Mouse (Mus musculus) lung, postnatal 0 days (tissue): Measurements from ENCODE around the gene Ythdc1. TPM values are rescaled to one million over a fixed set of nuclear protein-coding genes. Genes with fewer than 3 reads are reported as not detected.
"Not testable (repeated sequence)": the region's sequence is repeated elsewhere in the genome, so short reads cannot be mapped to it uniquely, and the experiment has no call there.

Source experiments
- ATAC-seq: fragments of 200-750 bp; cut with Nextera tagmentation; 2 replicates; pipeline ENCODE4 v1.8.0; 2017; ENCODE audit warnings: moderate library complexity
- DNase-seq: peaks from one replicate; pipeline ENCODE4 v3.0.0-alpha.2; 2016; ENCODE audit warnings: low spot score
- H3K27ac ChIP-seq: fragments of 300-500 bp; sonication (generic); 2 replicates; pipeline ENCODE4 v1.5.1; 2014; ENCODE audit warnings: antibody characterized with exemption, mild to moderate bottlenecking, low read length, mixed read lengths
- H3K27me3 ChIP-seq: fragments of 300-500 bp; sonication (generic); replicated peaks from 2 replicates; pipeline ENCODE4 v1.6.1; 2014; ENCODE audit warnings: low read length, mixed read lengths; ENCODE audit not compliant: insufficient read depth
- H3K36me3 ChIP-seq: fragments of 300-500 bp; sonication (generic); 2 replicates; pipeline ENCODE4 v1.6.1; 2014; ENCODE audit warnings: low read length, mixed read lengths; ENCODE audit not compliant: insufficient read depth
- H3K4me1 ChIP-seq: fragments of 300-500 bp; sonication (generic); 2 replicates; pipeline ENCODE4 v1.6.1; 2014; ENCODE audit warnings: antibody characterized with exemption, low read depth, low read length, mixed read lengths; ENCODE audit not compliant: insufficient read depth
- H3K4me2 ChIP-seq: fragments of 300-500 bp; sonication (generic); replicated peaks from 2 replicates; pipeline ENCODE4 v1.6.1; 2014; ENCODE audit warnings: low read depth, mild to moderate bottlenecking, low read length, moderate library complexity, mixed read lengths
- H3K4me3 ChIP-seq: fragments of 300-500 bp; sonication (generic); 2 replicates; pipeline ENCODE4 v1.5.1; 2014; ENCODE audit warnings: low read depth, low read length
- H3K9ac ChIP-seq: fragments of 300-500 bp; sonication (generic); replicated peaks from 2 replicates; pipeline ENCODE4 v1.6.1; 2014; ENCODE audit warnings: low read depth, mild to moderate bottlenecking
- H3K9me3 ChIP-seq: fragments of 300-500 bp; sonication (generic); 2 replicates; pipeline ENCODE4 v1.6.1; 2016; ENCODE audit warnings: low read length, mixed read lengths
- CTCF ChIP-seq: IDR thresholded peaks from 2 replicates; pipeline ENCODE4 v1.5.1; 2016; ENCODE audit warnings: antibody characterized with exemption, mild to moderate bottlenecking
- EP300 ChIP-seq: IDR thresholded peaks from 2 replicates; pipeline ENCODE4 v1.6.1; 2016; ENCODE audit warnings: antibody characterized with exemption, mild to moderate bottlenecking, control low read depth
- WGBS: fragments of 180-500 bp; shearing (Covaris S2); extraction: QIAGEN DNeasy Blood & Tissue Kit; methylation state at CpG from one replicate; pipeline ENCODE4 v1.1.7; 2014; 5-methylcytosine and 5-hydroxymethylcytosine counted together
- polyA plus RNA-seq: library from polyadenylated mRNA; unstranded; fragments of >200 nt; fragmentation: Nextera tagmentation; extraction: Ambion mirVana; gene quantifications from 2 replicates; pipeline ENCODE4 v1.2.1, GENCODE M21; 2015

The Ythdc1 gene
- polyA plus RNA-seq, 1 experiment from 2014 or later: 26.1 TPM

DNA sequence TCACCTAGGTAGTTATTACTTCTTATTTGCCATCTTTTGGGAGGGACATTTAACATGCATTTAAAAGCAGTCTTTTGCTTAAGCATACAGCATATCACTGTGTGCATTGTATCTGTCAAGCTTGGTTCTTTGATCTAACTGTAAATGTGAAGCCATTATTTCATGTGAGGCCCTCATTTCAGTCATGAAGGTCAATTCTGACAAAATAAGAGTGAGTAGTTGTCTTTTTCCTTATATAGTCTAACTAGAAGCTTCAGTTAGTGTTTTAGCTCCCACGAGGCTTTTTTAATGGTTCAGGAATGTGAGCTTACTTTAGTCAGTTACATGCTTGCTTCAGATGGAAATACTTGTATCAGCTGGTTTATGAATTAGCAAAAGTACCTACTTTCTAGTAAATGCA is 34.1 kb downstream of the Ythdc1 start:
- Histone ChIP-seq H3K4me1 (no peaks in the 10 kb centered on the region), H3K4me2 (no peak overlapping the region), H3K27me3 (no peaks in the 10 kb centered on the region), H3K36me3 (peaks cover 10% of the 10 kb centered on the region), H3K4me3 (no peak overlapping the region), H3K27ac (no peak overlapping the region), H3K9ac (no peak overlapping the region), H3K9me3 (no peaks in the 10 kb centered on the region)
- 76% methylated on average over 1 of the region's 1 CpGs for WGBS
- no peak for TF ChIP-seq EP300
- TF ChIP-seq CTCF: no peak
- ATAC-seq: no peak
- no peak for DNase-seq

DNA sequence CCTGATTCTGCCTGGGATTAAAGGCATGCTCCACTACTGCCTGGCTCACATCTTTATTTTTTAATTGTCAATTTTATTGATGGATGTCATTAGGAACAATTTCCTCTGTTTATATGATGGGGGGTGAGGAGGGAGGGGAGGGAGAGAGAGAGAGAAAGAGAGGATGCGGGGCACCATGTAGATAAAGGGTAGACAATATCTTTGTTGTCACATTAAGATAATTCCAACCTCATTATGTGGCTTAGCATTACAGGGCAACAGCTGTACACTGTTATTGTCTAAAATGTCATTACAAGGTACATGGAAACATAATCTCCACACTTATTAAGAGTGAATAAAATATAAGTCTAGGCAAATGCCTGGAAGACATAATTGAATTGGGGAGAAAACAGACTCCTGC is 35.5 kb downstream of the Ythdc1 start:
- no peaks in the 10 kb centered on the region for H3K27me3 ChIP-seq
- ATAC-seq: no peak
- H3K36me3 ChIP-seq: peaks cover 10% of the 10 kb centered on the region
- DNase-seq: no peak
- no peak overlapping the region for H3K27ac ChIP-seq
- H3K4me3 ChIP-seq: no peak overlapping the region
- no peak overlapping the region for H3K9ac ChIP-seq
- no peak overlapping the region for H3K4me2 ChIP-seq
- TF ChIP-seq EP300 (no peak), CTCF (no peak)
- no peaks in the 10 kb centered on the region for H3K4me1 ChIP-seq
- H3K9me3 ChIP-seq: no peaks in the 10 kb centered on the region
- WGBS: 49% methylated on average over 1 of the region's 1 CpGs

DNA sequence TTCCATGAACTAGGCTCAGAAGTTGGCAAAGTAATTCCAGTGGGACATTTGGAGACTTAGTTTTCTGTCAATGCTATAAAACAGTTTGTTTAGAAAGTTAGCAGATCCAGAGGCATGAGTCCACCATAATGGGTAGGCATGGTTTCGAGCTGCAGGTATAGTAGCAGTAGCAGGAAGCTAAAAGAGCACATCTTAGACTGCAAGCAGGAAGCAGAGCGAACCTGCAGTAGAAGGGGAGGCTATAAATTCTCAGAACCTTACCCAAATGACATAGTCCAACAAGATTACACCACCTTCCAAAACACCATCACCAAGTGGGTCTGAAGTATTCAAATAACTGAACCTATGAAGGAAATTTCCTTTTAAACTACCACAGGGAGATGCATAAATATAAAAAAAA is 36.2 kb downstream of the Ythdc1 start:
- WGBS: 88% methylated on average over 2 of the region's 2 CpGs
- Histone ChIP-seq H3K4me2 (no peak overlapping the region), H3K27ac (no peak overlapping the region), H3K4me3 (no peak overlapping the region), H3K9me3 (no peaks in the 10 kb centered on the region), H3K4me1 (no peaks in the 10 kb centered on the region), H3K36me3 (peaks cover 8% of the 10 kb centered on the region), H3K9ac (no peak overlapping the region), H3K27me3 (no peaks in the 10 kb centered on the region)
- no peak for TF ChIP-seq EP300
- TF ChIP-seq CTCF: no peak
- no peak for DNase-seq
- ATAC-seq: no peak

DNA sequence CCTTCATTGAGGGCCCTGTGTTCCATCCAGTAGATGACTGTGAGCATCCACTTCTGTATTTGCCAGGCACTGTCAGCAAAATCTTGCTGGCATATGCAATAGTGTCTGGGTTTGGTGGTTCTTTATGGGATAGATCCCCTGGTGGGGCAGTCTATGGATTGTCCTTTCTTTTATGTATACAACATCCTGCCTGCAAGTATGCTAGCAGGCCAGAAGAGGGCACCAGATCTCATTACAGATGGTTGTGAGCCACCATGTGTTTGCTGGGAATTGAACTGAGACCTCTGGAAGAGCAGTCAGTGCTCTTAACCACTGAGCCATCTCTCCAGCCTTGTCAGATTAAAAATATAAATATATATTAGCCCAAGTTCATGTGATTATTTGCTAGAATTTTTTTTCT is 37.2 kb downstream of the Ythdc1 start:
- H3K36me3 ChIP-seq, H3K4me1 ChIP-seq, H3K9me3 ChIP-seq, H3K4me3 ChIP-seq, H3K4me2 ChIP-seq, DNase-seq, ATAC-seq, H3K27ac ChIP-seq, H3K9ac ChIP-seq, H3K27me3 ChIP-seq: not testable (repeated sequence)
- peak; percentile 28; the same call in 1 of the 2 replicates for TF ChIP-seq CTCF

DNA sequence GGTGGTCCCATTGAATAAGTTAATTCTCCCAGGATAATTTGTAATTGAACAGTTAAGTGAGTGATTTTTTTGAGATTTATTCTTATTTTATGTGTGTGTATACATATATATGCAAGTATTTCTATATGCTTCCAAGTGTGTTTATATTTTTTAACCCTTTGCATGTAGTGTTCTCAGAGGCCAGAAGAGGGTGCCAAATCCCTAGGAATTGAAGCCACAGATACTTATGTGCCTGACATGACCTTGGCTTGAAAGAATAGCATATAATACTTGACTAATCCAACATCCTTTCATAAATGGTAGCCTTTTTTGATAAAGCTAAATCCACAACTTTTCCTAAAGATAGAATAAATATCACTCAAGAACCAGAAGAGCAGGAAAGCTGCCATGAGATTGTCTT is 46.1 kb downstream of the Ythdc1 start:
- no peak overlapping the region for H3K9ac ChIP-seq
- no peaks in the 10 kb centered on the region for H3K9me3 ChIP-seq
- no peaks in the 10 kb centered on the region for H3K36me3 ChIP-seq
- no peaks in the 10 kb centered on the region for H3K27me3 ChIP-seq
- DNase-seq (peak; percentile 15), ATAC-seq (no peak)
- H3K4me3 ChIP-seq: no peak overlapping the region
- H3K4me2 ChIP-seq: no peak overlapping the region
- H3K4me1 ChIP-seq: no peaks in the 10 kb centered on the region
- H3K27ac ChIP-seq: no peak overlapping the region
- TF ChIP-seq EP300: no peak
- TF ChIP-seq CTCF: peak; percentile 57

DNA sequence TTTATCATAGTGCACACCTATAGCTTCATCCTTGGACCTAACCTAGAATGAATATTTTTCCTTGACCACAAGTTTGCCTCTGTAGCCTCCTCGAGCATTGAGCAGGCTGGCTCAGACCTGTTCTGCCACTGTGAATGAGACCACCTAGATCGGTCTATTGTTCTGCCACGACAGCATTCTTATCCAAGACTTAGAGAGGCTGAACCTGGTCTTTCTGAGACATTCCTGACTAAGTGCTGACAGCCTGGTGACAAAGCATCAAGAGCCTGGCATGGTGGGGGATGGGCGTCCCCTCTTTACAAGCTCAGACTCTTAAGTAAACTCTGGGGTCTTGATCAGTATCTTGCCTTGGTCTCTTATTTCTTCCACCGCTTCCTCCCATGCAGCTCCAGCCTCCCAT is 47.6 kb downstream of the Ythdc1 start:
- Histone ChIP-seq H3K36me3 (no peaks in the 10 kb centered on the region), H3K4me3 (no peak overlapping the region), H3K9me3 (no peaks in the 10 kb centered on the region), H3K9ac (no peak overlapping the region), H3K27ac (no peak overlapping the region), H3K27me3 (no peaks in the 10 kb centered on the region), H3K4me2 (no peak overlapping the region), H3K4me1 (no peaks in the 10 kb centered on the region)
- ATAC-seq: no peak
- TF ChIP-seq EP300 (no peak), CTCF (no peak)
- WGBS: 22% methylated on average over 5 of the region's 5 CpGs
- DNase-seq: no peak

DNA sequence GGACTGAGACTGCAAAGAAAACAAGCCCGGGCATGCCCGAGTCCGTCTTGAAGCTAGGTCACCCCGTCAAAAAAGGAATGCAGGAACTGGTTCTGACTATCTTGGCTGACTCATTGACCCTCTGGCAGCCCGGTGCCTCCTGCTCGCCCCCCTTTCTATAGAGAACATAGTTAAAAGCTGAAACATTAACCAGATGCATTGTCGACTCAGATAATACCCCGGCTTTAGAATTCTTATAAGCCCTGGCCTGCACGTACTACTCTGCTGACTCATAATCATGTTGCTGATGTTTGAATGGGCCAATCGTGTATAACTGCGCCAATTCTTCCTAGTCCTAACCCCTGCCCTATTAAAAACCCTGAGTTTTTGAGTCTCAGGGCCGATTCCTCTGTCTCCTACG is 52.5 kb downstream of the Ythdc1 start:
- H3K36me3 ChIP-seq, H3K9me3 ChIP-seq, DNase-seq, H3K9ac ChIP-seq, H3K27me3 ChIP-seq, H3K27ac ChIP-seq, H3K4me3 ChIP-seq, H3K4me1 ChIP-seq, ATAC-seq, H3K4me2 ChIP-seq: not testable (repeated sequence)
- 65% methylated on average over 13 of the region's 13 CpGs for WGBS
